Mouse (Mus musculus) CH12.LX (cell line): ENCODE data around the gene Nr0b2.

Experiments used
- BHLHE40 ChIP-seq: IDR thresholded peaks from 2 replicates; pipeline ENCODE4 v1.6.1; 2011; ENCODE audit warnings: mild to moderate bottlenecking, low read depth, low read length, improper control_type of control experiment
- CHD2 ChIP-seq: IDR thresholded peaks from 2 replicates; pipeline ENCODE4 v1.6.1; 2011; ENCODE audit warnings: low read length, improper control_type of control experiment
- CTCF ChIP-seq, 2 experiments: IDR thresholded peaks in 1 of 2; conservative IDR thresholded peaks in 1 of 2; 2 replicates each; pipeline ENCODE4 v1.5.1; 2011 to 2012; ENCODE audit warnings: low read depth in 2 of 2, low read length in 2 of 2, improper control_type of control experiment in 1 of 2, inconsistent platforms in 1 of 2, mild to moderate bottlenecking in 1 of 2, moderate library complexity in 1 of 2
- MYC ChIP-seq: IDR thresholded peaks from 2 replicates; pipeline ENCODE4 v1.6.1; 2011; ENCODE audit warnings: low read depth, mild to moderate bottlenecking, improper control_type of control experiment, low read length
- POLR2A ChIP-seq: IDR thresholded peaks from 2 replicates; pipeline ENCODE4 v1.6.1; 2011; ENCODE audit warnings: low read depth, mild to moderate bottlenecking, improper control_type of control experiment, low read length
- RAD21 ChIP-seq: IDR thresholded peaks from 2 replicates; pipeline ENCODE4 v1.6.1; 2011; ENCODE audit warnings: low read depth, mild to moderate bottlenecking, low read length, improper control_type of control experiment, moderate library complexity
- SIN3A ChIP-seq: IDR thresholded peaks from 2 replicates; pipeline ENCODE4 v1.6.1; 2012; ENCODE audit warnings: low read length, improper control_type of control experiment, inconsistent platforms
- USF1 ChIP-seq: IDR thresholded peaks from 2 replicates; pipeline ENCODE4 v1.6.1; 2014; ENCODE audit warnings: low read depth, mild to moderate bottlenecking, inconsistent platforms, low read length, improper control_type of control experiment

DNA sequence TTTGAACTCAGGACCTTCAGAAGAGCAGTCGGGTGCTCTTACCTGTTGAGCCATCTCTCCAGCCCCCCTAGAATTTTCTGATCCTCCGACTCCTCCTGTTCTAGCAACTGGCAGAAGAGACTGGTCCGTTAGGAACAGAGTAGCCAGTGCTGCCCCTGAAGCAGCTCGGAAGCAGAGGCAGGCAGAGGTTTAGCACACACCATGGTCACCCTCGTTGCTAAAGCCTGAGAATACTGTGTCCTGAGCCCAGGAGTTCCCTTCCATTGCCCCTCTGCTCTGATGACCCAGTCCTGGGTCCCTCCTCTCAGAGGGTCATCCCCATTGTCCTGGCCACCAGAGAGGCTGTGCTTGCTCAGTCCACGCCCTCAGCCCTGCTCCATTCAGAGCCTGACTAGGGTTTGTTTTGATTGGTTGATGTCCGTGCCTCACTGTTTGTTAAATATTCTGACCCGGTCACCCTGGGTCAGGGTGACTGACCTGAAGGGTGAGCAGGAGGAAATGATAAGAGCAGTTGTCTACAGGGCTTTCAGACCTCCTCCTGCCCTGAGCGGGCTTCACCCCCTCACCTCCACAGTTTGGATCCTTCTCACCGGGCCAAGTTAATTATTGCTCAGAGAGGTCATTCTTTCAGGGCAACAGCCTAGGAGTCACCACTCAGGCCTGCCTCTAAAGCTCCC lies 4.0 kb downstream of the Nr0b2 start:
- no peak for TF ChIP-seq CTCF (conservative IDR thresholded peaks at IDR 0.05 in 1 of 2, IDR thresholded peaks at IDR 0.05 in 1 of 2; ENCODE audit: low read depth in 2 of 2, low read length in 2 of 2)
- no peak for TF ChIP-seq POLR2A
- no peak for TF ChIP-seq SIN3A
- no peak for TF ChIP-seq RAD21
- TF ChIP-seq BHLHE40 = no peak
- TF ChIP-seq CHD2 = no peak
- TF ChIP-seq USF1 = no peak
- TF ChIP-seq MYC = no peak
